Mouse (Mus musculus): ENCODE results near the gene Dync1li1. TPM values are rescaled to one million over a fixed set of nuclear protein-coding genes. Genes with fewer than 3 reads are reported as not detected.

Dync1li1 gene
- total RNA-seq, 2 experiments from 2014 or later = 76.2 to 78.2 TPM

DNA sequence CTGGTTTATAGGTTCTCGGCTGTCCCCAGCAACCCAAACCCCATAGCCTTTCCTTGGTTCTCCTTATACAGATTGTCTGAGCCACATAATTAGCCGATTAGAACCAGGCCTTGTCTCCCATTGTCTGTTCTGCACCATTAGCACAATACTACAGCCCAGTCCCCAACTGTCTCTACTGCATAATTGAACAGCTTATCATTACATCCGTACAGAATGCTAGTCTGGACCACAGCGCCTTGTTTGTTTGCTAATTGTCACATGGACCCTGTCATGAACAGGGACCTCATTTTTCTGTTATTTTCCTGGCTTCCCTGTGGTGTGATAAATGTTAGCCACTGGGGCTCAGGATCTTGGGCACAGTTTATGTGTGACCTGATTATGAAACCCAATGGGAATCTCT lies 71.3 kb downstream of the Dync1li1 start:
- intact Hi-C loops (cut with DNase I) = no loop called here
- DNase-seq = no peak

DNA sequence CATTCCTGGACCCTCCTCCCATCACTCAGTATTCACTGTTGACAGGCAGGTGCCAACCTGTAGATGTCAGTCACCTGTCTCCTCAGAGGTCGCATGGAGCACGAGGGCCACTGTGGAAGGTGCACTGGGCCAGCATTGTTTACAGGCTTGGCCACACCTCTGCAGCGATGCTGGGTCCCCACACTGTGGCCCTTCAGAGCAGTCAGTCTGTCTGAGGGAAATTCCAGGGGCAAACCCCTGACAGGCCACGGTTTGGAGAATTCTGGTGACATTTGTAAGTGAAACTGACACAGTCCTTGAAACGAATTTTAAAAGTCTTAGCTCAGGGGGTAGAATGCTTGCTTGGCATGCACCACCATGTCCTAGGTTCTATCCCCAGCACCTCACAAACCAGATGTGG lies 71.8 kb downstream of the Dync1li1 start:
- intact Hi-C loops (cut with DNase I) = no loop called here
- no peak for DNase-seq

DNA sequence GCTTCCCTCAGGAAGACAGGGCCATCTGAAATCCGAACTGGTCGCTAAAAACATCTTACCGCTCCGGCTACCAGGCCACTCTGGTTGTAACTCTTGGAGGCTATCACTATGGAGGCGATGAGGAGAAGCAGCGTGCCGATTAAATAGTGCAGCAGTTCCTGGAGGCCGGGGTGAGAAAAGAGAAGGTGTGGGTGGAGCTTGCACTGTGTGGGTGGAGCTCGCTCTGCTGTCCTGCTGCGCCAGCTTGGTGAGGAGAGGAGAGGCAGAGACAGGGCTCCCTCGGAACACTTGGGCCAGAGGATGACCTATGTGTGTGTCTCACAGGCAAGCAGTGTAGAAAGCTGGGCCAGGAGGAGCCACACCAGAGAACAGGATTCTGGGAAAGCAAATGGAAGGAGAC lies 73.3 kb downstream of the Dync1li1 start:
- intact Hi-C loops (cut with DNase I) = no loop called here
- DNase-seq = no peak

DNA sequence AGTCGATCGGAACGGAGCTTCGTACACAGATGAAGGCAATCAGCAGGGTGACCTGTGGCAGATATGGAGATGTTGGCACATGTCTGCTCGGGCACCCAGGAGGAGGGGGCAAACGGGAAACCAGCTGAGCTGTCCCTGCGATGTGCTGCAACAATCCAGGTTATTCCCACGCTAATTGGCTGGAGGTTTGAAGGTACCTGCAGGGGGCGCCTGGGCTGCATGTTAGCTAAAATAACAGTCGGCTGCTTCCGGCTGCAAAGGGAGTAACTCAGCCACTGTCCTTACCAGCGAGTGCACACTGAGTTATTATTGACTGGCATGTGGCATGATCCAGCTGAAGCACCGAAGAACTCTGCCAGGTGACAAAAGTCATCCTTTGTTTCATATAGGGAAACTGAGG lies 74.8 kb downstream of the Dync1li1 start:
- peak; percentile 31 to 50 for DNase-seq
- intact Hi-C loops (cut with DNase I) = no loop called here

DNA sequence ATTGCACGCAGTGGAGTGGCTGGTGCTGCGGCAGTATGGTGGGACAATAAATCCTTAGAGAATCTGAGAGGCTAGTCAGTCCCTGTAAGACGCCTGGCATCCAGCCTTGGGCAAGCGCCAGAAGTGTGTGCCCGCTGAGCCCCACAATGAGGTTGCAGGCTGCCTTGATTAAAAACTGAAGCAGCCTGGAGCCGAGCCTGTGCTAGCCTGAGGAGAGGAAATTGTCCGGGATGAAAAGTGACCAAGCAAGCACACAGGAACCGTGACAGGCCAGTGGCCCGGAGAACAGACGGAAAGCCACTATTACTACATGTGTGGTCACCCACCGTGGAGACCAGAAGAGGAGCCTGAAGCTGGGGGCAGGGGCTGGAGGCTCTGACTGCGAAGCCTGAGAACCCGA lies 78.4 kb downstream of the Dync1li1 start:
- DNase-seq = no peak
- intact Hi-C loops (cut with DNase I) = no loop called here

DNA sequence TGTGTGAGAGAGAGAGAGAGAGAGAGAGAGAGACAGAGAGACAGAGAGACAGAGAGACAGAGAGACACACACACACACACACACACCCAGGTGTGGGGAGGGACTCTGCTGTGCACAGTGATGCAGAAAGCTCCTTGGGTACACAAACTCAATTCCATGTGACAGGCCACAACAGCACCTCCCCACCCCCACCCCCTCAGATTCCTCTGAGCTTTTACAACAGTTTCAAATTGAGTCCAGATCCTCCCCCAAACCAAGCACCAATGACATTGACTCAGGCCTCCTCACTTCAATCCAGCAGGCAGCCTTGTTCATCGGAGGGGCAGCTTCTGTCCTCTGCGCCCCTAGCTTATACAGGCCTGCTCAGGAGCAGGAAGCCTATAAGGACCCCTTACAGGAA lies 78.9 kb downstream of the Dync1li1 start:
- intact Hi-C loops (cut with DNase I) = no loop called here
- no peak for DNase-seq

DNA sequence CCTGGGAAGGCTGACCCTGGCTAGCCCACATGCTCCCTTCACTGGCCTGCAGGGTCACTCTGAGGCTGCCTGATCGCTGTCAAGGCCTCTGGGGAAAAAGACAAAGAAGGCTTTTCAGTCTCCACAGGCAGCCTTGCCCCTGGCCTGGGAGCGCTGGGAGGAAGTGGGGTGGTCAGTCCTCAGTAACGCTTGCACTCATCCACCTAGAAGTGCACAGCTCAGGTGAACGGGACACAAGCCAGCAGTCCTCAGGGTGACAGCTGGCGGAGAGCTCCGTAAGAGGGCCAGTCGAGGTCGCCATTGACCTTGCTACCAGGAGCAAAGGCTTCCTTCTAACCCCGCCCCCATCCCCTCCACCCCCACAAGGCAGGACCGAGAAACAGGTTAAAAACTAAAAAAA lies 79.5 kb downstream of the Dync1li1 start:
- intact Hi-C loops (cut with DNase I) = no loop called here
- peak; percentile 23 to 41 for DNase-seq

DNA sequence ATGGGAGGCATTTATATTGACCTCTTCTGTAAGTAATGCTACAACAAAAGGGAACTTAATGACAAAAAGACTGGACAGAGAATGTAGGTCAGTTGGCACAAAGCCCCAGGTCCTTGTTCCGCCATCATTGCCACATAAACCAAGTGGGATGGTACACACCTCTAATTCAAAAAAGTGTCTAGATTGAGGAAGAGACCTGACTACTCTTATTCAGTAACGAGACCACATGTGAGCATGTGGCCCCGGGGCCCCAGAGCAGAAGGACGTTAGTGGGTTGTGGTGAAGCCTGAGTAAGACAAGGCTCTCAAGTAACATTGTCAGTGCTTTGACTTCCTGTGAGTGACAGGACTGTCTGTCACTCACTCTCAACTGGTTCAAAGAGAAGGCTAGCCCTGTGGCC lies 81.6 kb downstream of the Dync1li1 start:
- no peak for DNase-seq
- intact Hi-C loops (cut with DNase I) = no loop called here

DNA sequence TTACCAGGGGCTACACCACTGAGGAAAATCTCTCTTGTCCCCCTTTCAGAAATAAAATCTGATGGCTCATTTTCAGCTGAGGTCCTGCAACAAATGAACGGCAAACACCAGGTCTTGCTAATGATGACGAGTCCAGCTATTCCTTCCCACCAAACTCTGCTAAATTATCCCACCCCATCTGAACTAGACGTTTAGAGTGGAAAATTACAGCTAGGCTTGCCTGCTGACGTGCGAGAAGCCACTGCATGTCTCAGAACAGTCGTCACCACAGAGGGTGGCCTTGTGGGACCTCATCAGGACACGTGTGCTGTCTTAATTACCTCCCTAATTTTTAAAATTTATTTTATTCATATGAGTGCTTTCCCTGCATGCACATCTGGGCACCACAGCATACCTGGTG lies 83.0 kb downstream of the Dync1li1 start:
- intact Hi-C loops (cut with DNase I) = no loop called here

More for the DNA sequence above, 83.0 kb downstream of the Dync1li1 start:
- no peak for DNase-seq

Other genes with a start within 250 kb of the Dync1li1 start
- gene Ccr4, start 183.9 kb upstream of the Dync1li1 start, total RNA-seq (2021) = under 1 TPM in 1 of 2 experiments, not detected in 1; 0.68 TPM
- not detected for gene C130032M10Rik, start 173.1 kb upstream of the Dync1li1 start, total RNA-seq (2021)
- gene Trim71, start 124.4 kb upstream of the Dync1li1 start, total RNA-seq (2021) = not detected
- 10 to 100 TPM; 22.5 to 25.5 TPM for gene Cnot10, start 48.6 kb upstream of the Dync1li1 start, total RNA-seq (2021)
- 10 to 100 TPM; 28.4 to 30.4 TPM for gene Cmtm6, start 42.3 kb downstream of the Dync1li1 start, total RNA-seq (2021)
- gene Cmtm7, start 93.1 kb downstream of the Dync1li1 start, total RNA-seq (2021) = 10 to 100 TPM; 14.9 to 21.4 TPM
- gene Cmtm8, start 155.4 kb downstream of the Dync1li1 start, total RNA-seq (2021) = 10 to 100 TPM; 12.8 to 15.0 TPM
- 10 to 100 TPM; 38.0 to 38.9 TPM for gene Gpd1l, start 245.2 kb downstream of the Dync1li1 start, total RNA-seq (2021)

All from heart, postnatal 14 days (tissue).